Mouse (Mus musculus) small intestine, adult 2 months (tissue): ENCODE data around the gene C2cd4c.

Experiments used
- CTCF ChIP-seq: fragments of 200-500 bp; IDR thresholded peaks from 2 replicates; pipeline ENCODE4 v1.5.1; 2012; ENCODE audit warnings: low read depth, mild to moderate bottlenecking, control low read depth, inconsistent platforms, low read length, moderate library complexity, mixed read lengths; ENCODE audit not compliant: insufficient replicate concordance, insufficient read length; ENCODE audit errors: extremely low read depth
- POLR2A ChIP-seq: fragments of 200-500 bp; IDR thresholded peaks from 2 replicates; pipeline ENCODE4 v1.6.1; 2012; ENCODE audit warnings: low read depth, mild to moderate bottlenecking, control low read depth, inconsistent platforms, low read length, moderate library complexity

GRCm38 (mm10) chr10:79586243-79586642 lies 27.6 kb downstream of the C2cd4c start:
- TF ChIP-seq CTCF (no peak), POLR2A (no peak)
